Mouse (Mus musculus): ENCODE data around the gene Fance. TPM values are rescaled to one million over a fixed set of nuclear protein-coding genes. Genes with fewer than 3 reads are reported as not detected.

Gene Fance
- polyA plus RNA-seq (2016; fragmentation: Nextera tagmentation; extraction: Ambion mirVana): 32.6 and 32.9 TPM in 2 replicates

- H3K4me3 ChIP-seq: peak within 1 kb of the TSS; percentile 92
- H3K27ac ChIP-seq: peak within 1 kb of the TSS; percentile 96
- under 1% methylated on average over 68 of the region's 69 CpGs for WGBS
- peaks cover 32% of the 10 kb centered on the region for H3K36me3 ChIP-seq
- no peaks in the 10 kb centered on the region for H3K27me3 ChIP-seq (ENCODE audit: insufficient read depth, poor library complexity, severe bottlenecking)
- no peaks in the 10 kb centered on the region for H3K9me3 ChIP-seq
- peak; percentile 99 for DNase-seq (ENCODE audit: low spot score)
- peaks cover 52% of the 10 kb centered on the region for H3K4me1 ChIP-seq (replicated peaks)
Observed at GRCm38 (mm10) chr17:28313212-28313879, at the start of gene Fance. Fance (plus strand) TSS chr17:28313519.

- H3K4me3 ChIP-seq: no peak overlapping the region
- WGBS: 90% methylated on average over 5 of the region's 5 CpGs
Observed at GRCm38 (mm10) chr17:28267251-28267650, 46.1 kb upstream of the Fance start.

GRCm38 (mm10) chr17:28270165-28270564 is 43.2 kb upstream of the Fance start:
- Histone ChIP-seq H3K36me3 (no peaks in the 10 kb centered on the region), H3K4me3 (no peak overlapping the region), H3K9me3 (no peaks in the 10 kb centered on the region), H3K27me3 (ENCODE audit: insufficient read depth, poor library complexity, severe bottlenecking) (no peaks in the 10 kb centered on the region), H3K27ac (peak overlapping the region; percentile 9; the same call in 1 of the 2 replicates), H3K4me1 (replicated peaks) (peaks cover 11% of the 10 kb centered on the region; the same call in 1 of the 2 replicates)
- WGBS: 70% methylated on average over 13 of the region's 13 CpGs
- DNase-seq (ENCODE audit: low spot score): no peak

More at GRCm38 (mm10) chr17:28267251-28267650, 46.1 kb upstream of the Fance start:
- no peak for DNase-seq (ENCODE audit: low spot score)
- Histone ChIP-seq H3K4me1 (replicated peaks) (peaks cover 28% of the 10 kb centered on the region), H3K36me3 (no peaks in the 10 kb centered on the region), H3K27me3 (ENCODE audit: insufficient read depth, poor library complexity, severe bottlenecking) (no peaks in the 10 kb centered on the region), H3K9me3 (no peaks in the 10 kb centered on the region), H3K27ac (no peak overlapping the region)

- Histone ChIP-seq H3K9me3 (no peaks in the 10 kb centered on the region), H3K4me1 (replicated peaks) (peaks cover 5% of the 10 kb centered on the region; the same call in 1 of the 2 replicates), H3K36me3 (no peaks in the 10 kb centered on the region), H3K4me3 (no peak overlapping the region), H3K27me3 (ENCODE audit: insufficient read depth, poor library complexity, severe bottlenecking) (no peaks in the 10 kb centered on the region), H3K27ac (peak overlapping the region; percentile 41; the same call in 1 of the 2 replicates)
- WGBS: 81% methylated on average over 12 of the region's 12 CpGs
- no peak for DNase-seq (ENCODE audit: low spot score)
Observed at GRCm38 (mm10) chr17:28271537-28272266, 41.6 kb upstream of the Fance start.

- no peak overlapping the region for H3K27ac ChIP-seq
- H3K27me3 ChIP-seq (ENCODE audit: insufficient read depth, poor library complexity, severe bottlenecking): no peaks in the 10 kb centered on the region
- H3K4me3 ChIP-seq: no peak overlapping the region
- DNase-seq (ENCODE audit: low spot score): no peak
- WGBS: 81% methylated on average over 9 of the region's 9 CpGs
- H3K9me3 ChIP-seq: no peaks in the 10 kb centered on the region
- peaks cover 8% of the 10 kb centered on the region; the same call in 1 of the 2 replicates for H3K4me1 ChIP-seq (replicated peaks)
- no peaks in the 10 kb centered on the region for H3K36me3 ChIP-seq
Observed at GRCm38 (mm10) chr17:28272281-28272680, 41.0 kb upstream of the Fance start.

GRCm38 (mm10) chr17:28272837-28273236 is 40.5 kb upstream of the Fance start:
- Histone ChIP-seq H3K4me1 (replicated peaks) (peaks cover 13% of the 10 kb centered on the region), H3K36me3 (no peaks in the 10 kb centered on the region), H3K27ac (no peak overlapping the region), H3K9me3 (no peaks in the 10 kb centered on the region), H3K27me3 (ENCODE audit: insufficient read depth, poor library complexity, severe bottlenecking) (no peaks in the 10 kb centered on the region), H3K4me3 (no peak overlapping the region)
- DNase-seq (ENCODE audit: low spot score): no peak
- WGBS: 86% methylated on average over 6 of the region's 6 CpGs

- no peak overlapping the region for H3K27ac ChIP-seq
- no peaks in the 10 kb centered on the region for H3K36me3 ChIP-seq
- WGBS: 87% methylated on average over 3 of the region's 3 CpGs
- no peak overlapping the region for H3K4me3 ChIP-seq
- peaks cover 23% of the 10 kb centered on the region for H3K4me1 ChIP-seq (replicated peaks)
- no peaks in the 10 kb centered on the region for H3K27me3 ChIP-seq (ENCODE audit: insufficient read depth, poor library complexity, severe bottlenecking)
- no peak for DNase-seq (ENCODE audit: low spot score)
- H3K9me3 ChIP-seq: no peaks in the 10 kb centered on the region
Observed at GRCm38 (mm10) chr17:28274739-28275138, 38.6 kb upstream of the Fance start.

- Histone ChIP-seq H3K4me3 (no peak overlapping the region), H3K4me1 (replicated peaks) (peaks cover 40% of the 10 kb centered on the region), H3K27ac (no peak overlapping the region), H3K36me3 (no peaks in the 10 kb centered on the region), H3K27me3 (ENCODE audit: insufficient read depth, poor library complexity, severe bottlenecking) (no peaks in the 10 kb centered on the region), H3K9me3 (no peaks in the 10 kb centered on the region)
- 84% methylated on average over 14 of the region's 14 CpGs for WGBS
- DNase-seq (ENCODE audit: low spot score): no peak
Observed at GRCm38 (mm10) chr17:28277226-28277625, 36.1 kb upstream of the Fance start.

GRCm38 (mm10) chr17:28277721-28278120 is 35.6 kb upstream of the Fance start:
- Histone ChIP-seq H3K27ac (no peak overlapping the region), H3K4me1 (replicated peaks) (peaks cover 40% of the 10 kb centered on the region), H3K9me3 (no peaks in the 10 kb centered on the region), H3K4me3 (no peak overlapping the region), H3K27me3 (ENCODE audit: insufficient read depth, poor library complexity, severe bottlenecking) (no peaks in the 10 kb centered on the region), H3K36me3 (no peaks in the 10 kb centered on the region)
- no peak for DNase-seq (ENCODE audit: low spot score)
- WGBS: 77% methylated on average over 10 of the region's 10 CpGs

- H3K36me3 ChIP-seq: no peaks in the 10 kb centered on the region
- WGBS: 90% methylated on average over 3 of the region's 3 CpGs
- H3K27ac ChIP-seq: no peak overlapping the region
- H3K9me3 ChIP-seq: no peaks in the 10 kb centered on the region
- no peak for DNase-seq (ENCODE audit: low spot score)
- H3K4me3 ChIP-seq: no peak overlapping the region
- H3K4me1 ChIP-seq (replicated peaks): peaks cover 40% of the 10 kb centered on the region
- no peaks in the 10 kb centered on the region for H3K27me3 ChIP-seq (ENCODE audit: insufficient read depth, poor library complexity, severe bottlenecking)
Observed at GRCm38 (mm10) chr17:28278156-28278555, 35.2 kb upstream of the Fance start.

GRCm38 (mm10) chr17:28279236-28279635 is 34.1 kb upstream of the Fance start:
- Histone ChIP-seq H3K27me3 (ENCODE audit: insufficient read depth, poor library complexity, severe bottlenecking) (no peaks in the 10 kb centered on the region), H3K36me3 (no peaks in the 10 kb centered on the region), H3K27ac (peak overlapping the region; percentile 67), H3K4me1 (replicated peaks) (peaks cover 40% of the 10 kb centered on the region), H3K4me3 (no peak overlapping the region), H3K9me3 (no peaks in the 10 kb centered on the region)
- DNase-seq (ENCODE audit: low spot score): no peak
- 57% methylated on average over 4 of the region's 4 CpGs for WGBS

GRCm38 (mm10) chr17:28279780-28280422 is 33.4 kb upstream of the Fance start:
- Histone ChIP-seq H3K27me3 (ENCODE audit: insufficient read depth, poor library complexity, severe bottlenecking) (no peaks in the 10 kb centered on the region), H3K27ac (peak overlapping the region; percentile 67), H3K36me3 (no peaks in the 10 kb centered on the region), H3K9me3 (no peaks in the 10 kb centered on the region), H3K4me3 (no peak overlapping the region), H3K4me1 (replicated peaks) (peaks cover 47% of the 10 kb centered on the region)
- no peak for DNase-seq (ENCODE audit: low spot score)
- 71% methylated on average over 15 of the region's 15 CpGs for WGBS

- Histone ChIP-seq H3K4me1 (replicated peaks) (peaks cover 52% of the 10 kb centered on the region), H3K4me3 (no peak overlapping the region), H3K27me3 (ENCODE audit: insufficient read depth, poor library complexity, severe bottlenecking) (no peaks in the 10 kb centered on the region), H3K9me3 (no peaks in the 10 kb centered on the region), H3K27ac (peak overlapping the region; percentile 67), H3K36me3 (no peaks in the 10 kb centered on the region)
- WGBS: 73% methylated on average over 7 of the region's 7 CpGs
- DNase-seq (ENCODE audit: low spot score): no peak
Observed at GRCm38 (mm10) chr17:28280423-28280800, 32.9 kb upstream of the Fance start.
